Mouse (Mus musculus) spleen, postnatal 10 days (tissue): ENCODE results near the gene Stub1.

Experiments used
- DNase-seq, 2 experiments: peaks; one replicate each; pipeline ENCODE4 v3.0.0; 2021 to 2022; ENCODE audit warnings: low spot score in 2 of 2

Stub1 gene

DNA sequence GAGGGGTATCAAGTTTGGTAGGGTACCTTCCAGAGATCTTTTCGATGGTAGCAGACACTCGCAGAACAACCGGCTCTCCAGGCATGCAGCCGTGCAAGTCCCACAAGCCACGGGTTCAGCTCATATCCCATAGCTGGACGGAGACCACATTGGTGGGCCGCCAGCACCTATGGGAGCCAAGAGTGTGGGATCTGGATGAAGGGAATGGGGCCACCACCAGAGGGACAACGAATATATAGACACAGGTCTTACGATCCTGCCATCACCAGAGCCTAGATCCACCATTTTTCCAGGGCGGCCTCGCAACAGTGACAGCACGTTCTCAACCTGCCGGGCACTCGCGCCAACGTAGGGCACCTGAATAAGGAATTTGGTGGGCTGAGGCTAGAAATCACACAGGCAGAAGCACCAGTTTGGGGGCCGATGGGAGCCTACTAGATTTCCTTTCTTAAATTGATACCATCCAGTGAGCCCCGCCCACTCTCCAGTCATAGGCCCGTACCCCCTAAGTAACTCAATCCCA is 41.8 kb downstream of the Stub1 start:
- no peak for DNase-seq

DNA sequence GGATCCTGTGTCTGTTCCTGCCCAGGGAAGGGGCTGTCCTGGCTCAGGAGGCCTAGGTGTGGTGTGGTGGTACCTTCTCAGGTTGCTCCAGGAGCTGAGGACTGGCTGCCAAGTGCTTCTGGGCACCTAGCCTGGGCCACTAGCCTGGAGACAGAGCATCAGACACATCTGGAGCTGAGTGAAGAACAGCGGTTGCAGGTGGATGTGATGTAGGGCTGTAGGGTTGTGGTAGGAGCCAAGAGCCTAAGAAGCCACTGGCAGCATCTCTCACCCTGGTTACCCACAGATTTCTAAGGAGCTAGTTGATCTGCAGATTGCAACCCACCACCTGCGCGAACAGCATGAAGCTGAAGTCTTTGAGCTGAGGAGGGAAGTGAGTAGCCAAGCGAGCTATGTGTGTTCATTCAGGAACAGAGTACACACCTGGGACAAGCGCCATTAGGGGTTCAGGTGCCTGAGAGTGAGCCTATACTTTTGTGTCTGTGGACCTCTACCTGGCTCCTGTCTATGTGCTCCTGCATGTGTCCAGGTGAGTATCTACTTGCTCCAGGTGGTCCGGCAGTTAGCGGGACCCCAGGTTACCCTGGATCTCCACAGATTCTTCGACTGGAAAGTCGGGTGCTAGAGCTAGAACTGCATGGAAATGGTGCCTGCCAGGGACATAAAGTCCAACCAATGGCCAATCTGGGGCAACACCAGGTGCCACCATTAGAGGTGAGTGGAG is 46.3 kb downstream of the Stub1 start:
- no peak for DNase-seq

DNA sequence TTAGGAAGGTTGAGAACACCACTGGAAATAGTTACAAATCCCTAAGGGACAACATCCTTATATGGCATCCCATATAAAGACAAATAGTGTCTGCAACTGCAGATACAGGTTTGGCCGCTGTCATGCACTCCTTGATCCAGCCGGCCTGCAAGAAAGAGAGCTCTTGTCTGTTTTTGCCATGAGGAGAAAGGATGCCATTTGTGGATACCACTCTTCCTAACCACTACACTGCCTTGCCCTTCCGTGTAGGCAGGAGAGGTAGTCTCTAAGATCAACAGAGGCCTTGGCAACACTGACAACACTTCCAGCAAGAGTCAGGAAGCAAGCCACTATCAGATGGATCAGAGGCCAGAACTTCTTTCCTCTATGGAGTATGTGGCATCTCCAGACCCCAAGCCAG is 46.9 kb downstream of the Stub1 start, which contains the start of gene Ccdc78:
Gene Ccdc78, plus strand, starts transcription at position 301 of the 400 bp plus-strand sequence.
- DNase-seq, result no peak

DNA sequence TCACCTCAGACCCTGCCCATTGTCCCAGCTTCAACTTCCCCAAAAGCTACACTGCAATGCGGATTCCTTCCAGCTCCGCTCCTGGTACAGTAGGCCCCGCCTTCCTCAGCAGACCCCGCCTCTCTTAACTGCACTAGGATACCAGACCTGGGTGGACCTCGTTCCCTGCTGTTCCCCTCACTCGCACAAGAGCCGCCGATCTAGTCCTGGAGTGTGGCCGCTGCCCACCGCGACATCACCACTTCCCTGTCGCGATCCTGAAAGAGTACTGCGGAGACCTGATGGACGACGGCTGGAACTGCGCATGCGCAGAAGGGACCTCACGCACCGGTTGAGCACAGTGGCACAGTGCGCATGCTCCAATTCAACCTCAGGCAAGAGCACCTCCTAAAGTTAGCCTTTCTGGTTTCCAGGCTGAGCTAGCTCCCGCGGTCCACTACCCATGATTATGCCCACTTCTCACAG is 47.9 kb downstream of the Stub1 start, which contains the start of gene Haghl:
Gene Haghl, minus strand, starts transcription at position 393 of the 465 bp plus-strand sequence.
- DNase-seq, result peak; percentile 92 to 97

DNA sequence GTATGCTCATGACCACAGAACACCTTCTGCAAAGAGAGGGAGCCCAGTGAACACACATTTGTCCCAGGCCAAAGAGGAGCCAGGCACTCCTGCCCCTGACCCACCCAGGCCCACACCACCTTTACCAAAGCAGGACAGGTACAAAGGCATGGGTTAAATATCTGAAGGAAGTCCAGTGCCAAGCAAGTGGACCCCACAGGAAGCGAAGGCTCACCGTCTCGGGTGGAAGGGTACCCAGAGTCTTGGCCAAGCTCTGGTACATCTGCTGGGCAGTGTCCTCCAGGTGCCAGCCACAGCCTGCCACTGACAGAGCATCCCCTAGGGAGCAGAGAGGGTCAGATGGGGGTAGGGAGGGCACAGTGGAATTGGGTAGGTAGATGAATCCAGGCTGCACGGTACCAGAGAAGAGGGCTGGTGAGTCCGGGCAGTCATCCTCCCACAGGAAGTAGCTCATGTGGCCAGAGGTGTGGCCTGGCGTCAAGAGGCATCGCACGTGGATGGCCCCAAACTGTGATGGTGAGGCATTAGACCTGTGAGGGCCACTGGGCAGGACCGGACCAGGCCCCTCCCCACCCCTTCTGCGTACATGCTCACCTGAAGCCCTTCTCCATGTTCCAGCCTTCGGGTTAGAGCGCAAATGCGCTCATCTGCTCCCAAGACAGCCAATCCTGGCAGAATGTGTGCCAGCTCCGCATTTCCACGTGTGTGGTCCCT is 49.2 kb downstream of the Stub1 start:
- DNase-seq, result peak in 1 of 2 experiments; percentile 13

DNA sequence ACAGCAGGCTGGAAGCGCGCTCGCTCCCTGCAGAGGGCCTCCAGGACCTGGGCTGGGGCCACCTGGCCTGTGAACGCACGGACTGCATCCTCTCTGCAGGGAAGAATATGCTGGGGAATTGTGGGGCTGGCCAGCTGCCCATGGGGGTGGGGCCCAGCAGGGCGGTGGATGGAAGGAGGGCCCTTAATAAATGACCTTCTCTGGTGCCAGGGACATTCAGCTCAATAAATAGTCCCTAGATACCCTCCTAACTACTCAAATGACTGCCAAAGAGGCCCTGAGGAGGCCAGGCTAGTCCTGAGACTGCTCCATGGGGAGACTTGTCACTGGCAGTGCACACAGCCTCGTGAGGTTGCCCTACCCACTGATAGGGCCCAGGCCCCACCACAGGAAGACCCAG is 50.1 kb downstream of the Stub1 start:
- no peak for DNase-seq

DNA sequence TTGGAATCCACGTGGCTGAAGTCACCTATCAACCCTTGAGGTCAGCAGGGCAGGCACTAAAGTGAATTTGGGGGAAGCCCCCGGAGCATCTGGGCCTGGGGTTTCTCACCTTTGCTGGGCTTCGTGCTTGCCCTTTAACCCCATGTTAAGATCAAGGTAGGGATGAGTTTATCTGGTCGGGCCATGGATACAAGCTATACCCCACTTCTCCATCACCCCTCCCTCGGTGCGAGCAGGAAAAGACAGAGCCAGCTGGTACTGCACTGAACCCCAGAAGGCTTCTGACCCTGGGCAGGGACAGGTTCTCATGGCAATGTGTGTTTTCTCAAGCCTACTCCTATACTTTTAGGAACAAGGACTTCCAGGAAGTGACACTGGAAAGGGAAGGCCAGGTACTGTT is 51.9 kb downstream of the Stub1 start:
- DNase-seq, result no peak
